Mouse (Mus musculus): ENCODE measurements around the gene Msi2.

Msi2 gene

GRCm38 (mm10) chr11:88634627-88635026 lies 83.7 kb downstream of the Msi2 start:
- DNase-seq: no peak

GRCm38 (mm10) chr11:88631932-88632230 lies 86.4 kb downstream of the Msi2 start:
- no peak for DNase-seq

DNA sequence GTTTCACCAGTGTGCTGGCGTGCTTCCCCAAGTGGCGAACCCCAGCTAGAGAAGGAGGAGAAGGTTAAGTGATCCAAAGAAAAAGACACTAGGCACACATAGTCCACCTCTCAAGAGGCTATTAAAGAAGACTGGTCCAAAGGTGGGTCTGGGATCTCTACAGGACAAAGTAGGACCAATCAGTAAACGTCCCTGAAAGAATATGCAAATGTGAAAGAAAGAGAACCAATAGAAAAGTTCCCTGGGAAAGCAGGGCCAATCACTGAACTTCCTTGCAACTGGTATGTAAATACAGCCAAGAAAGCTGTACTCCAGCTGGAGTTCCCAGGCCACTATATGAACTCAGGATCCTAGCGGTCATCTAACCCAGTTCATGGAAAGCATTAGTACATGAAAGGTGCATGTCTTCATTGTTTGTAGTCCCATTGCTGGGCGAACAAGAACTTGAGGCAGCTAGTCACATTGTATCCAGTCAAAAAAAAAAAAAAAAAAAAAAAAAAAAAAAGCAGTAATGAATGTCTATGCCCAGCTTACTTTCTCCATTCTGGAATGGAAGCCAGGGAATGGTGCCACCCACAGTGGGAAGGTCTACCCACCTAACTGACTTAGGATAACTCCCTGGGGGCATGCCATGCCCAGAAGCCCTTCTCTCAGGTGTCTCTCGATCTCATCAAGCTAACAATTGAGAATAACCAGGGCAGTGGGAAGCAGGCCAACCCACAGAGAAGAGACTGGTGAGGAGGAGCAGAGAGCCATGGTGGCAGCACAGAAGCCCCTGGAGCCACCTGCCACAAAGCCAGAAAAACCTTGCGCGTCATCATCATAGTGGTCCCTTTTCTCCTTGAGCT lies 87.0 kb downstream of the Msi2 start:
- DNase-seq: peak in 1 of 2 experiments; percentile 46

GRCm38 (mm10) chr11:88629619-88630018 lies 88.7 kb downstream of the Msi2 start:
- no peak for DNase-seq

- no peak for DNase-seq
Measured at GRCm38 (mm10) chr11:88629165-88629564, 89.1 kb downstream of the Msi2 start.

GRCm38 (mm10) chr11:88628676-88629075 lies 89.6 kb downstream of the Msi2 start:
- no peak for DNase-seq

DNA sequence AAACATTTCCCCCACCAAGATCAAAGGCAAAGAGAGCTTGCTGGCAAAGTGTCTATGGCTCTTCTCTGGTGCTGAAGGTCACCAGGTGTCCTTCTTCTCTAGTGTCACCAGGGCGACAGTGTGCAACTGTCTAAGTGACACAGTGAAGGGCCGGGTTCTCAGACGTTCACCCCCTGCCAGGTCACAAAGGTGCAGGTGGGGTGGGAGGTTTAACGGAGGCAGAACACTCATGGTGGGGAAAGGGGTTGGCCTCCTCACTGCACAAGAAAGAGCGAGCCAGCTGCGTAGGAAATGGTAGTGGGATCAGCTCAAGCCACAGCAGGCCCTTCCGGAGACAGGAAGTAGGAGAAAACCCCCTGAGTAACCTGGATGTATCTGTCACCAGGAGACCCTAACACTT lies 91.0 kb downstream of the Msi2 start:
- no peak for DNase-seq

DNA sequence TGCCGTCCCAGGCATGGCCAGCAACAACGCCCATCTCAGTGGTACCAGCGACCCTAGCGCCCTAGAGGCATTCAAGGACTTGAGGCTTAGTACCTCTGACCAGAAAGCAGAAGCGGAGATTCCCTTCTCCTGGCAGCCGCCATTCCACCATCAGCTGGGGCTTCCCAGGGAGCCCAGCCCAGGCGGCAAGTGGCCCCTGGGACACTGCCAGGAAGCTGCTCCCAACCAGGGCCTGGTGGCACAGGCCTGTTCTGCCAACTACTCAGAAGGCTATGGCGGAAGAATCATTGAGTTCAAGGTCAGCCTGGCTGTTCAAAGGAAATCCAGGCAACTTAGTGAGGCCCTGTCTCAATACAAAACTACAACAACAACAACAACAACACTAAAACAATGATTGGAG lies 91.7 kb downstream of the Msi2 start:
- peak; percentile 68 to 80 for DNase-seq

DNA sequence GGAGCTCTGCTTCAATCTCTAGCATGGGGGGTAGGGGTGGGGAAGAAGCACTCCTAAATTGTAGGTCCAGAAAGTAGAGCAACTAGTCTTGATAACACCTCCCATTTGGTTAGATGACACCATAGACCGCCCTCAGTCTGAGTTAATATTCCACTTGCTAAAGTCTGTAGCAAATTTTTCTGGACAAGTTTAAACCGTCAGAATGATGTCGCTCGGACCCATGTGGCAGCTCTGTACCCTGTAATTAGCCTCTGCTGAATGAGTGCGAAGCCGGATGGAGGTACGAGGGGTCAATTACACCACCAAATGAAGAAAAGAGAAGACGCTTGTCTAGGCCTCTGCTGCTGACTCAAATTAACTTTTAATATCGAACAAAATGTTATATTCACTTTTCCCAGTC lies 92.3 kb downstream of the Msi2 start:
- DNase-seq: no peak

GRCm38 (mm10) chr11:88625063-88625462 lies 93.2 kb downstream of the Msi2 start:
- DNase-seq: no peak

- no peak for DNase-seq
Measured at GRCm38 (mm10) chr11:88624627-88625026, 93.7 kb downstream of the Msi2 start.

DNA sequence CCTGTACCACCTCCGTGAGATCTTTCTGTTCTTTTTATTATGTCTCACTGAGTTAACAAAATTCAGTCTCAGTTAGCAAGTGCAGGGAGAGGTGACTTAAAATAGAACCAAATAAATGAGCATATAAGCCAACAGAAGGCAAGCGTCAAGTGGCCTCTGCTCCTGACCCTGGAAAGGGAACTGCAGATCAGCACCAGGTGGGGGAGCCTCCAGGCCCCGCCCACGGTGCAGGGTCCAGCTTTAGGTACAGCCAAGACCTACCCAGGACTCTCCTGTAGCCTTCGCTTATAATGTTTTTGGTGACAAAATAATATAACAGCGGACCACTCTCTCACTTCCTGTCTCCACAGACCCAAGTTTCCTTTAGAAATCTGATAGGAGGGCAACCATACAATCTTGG lies 94.6 kb downstream of the Msi2 start:
- DNase-seq: peak; percentile 81 to 82

GRCm38 (mm10) chr11:88622496-88622895 lies 95.8 kb downstream of the Msi2 start:
- no peak for DNase-seq

- no peak for DNase-seq
Measured at GRCm38 (mm10) chr11:88621789-88622188, 96.5 kb downstream of the Msi2 start.

DNA sequence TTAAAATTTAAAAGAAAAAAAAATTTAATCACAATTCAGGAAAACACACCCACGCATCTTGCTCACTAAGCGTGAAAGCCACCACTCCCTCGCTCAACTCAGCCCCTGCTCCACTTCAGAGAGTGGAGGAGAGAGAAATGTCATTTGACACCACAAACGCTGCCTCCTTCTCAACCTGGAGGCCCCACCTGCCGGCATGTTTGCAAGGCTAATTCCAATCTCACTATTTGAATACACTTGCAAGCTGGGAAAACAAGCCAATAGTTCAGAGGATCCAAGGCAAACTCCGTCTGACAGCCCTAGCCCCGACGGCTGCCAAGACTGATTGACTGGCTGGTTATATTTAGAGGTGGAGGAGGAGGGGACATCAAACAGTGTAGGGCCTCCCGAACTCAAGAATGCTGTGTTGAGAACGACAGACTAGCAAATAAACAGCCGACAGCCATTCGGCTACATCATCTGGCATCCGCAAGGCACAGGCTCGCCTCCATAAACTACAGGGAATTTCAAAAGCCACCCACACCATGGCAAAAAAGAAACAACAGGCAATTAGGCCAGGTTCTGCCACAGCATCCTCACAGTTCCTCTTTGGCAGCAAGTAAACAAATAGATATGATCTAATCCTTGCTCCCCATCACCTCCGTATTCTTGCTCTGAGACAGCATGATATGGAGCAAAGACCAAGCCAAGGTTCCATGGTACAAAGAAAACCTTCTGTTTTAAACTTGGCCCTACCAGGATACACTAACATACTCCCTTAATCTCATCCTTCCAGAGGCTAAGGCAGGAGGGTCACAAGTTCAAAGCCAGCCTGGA lies 97.9 kb downstream of the Msi2 start:
- peak; percentile 66 to 78 for DNase-seq

DNA sequence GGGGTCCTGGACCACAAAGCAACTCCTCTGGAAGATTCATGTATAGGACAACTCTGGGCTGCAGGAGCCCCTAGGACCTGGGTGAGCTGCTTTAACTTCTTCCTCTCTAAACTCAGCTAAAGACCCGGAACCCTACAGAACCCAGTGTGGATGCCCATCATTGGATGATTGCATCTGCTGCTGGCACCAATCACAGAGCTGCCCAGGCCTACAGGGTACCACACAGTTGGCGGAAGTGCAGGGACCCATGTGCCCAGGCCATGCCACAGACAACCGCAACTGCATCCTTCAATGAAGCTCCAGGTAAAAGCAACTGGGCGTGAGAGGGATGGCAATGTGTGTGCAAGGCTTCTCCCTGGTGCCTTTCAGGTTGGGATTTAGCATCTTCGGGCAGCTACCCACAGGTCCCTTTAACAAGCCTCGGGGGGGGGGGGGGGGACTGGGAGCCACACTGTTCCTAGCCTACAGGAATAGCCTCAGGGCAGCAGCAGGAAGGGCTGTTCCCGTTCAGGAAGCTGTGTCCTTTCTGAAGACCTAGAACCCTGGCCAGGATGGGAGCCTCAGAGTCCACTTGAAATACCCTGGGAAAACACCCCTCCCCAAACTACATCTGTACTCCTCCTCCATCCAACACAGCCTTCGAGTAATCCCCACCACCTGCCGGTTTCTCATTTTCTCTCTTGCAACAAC lies 98.7 kb downstream of the Msi2 start:
- peak; percentile 42 to 68 for DNase-seq

DNA sequence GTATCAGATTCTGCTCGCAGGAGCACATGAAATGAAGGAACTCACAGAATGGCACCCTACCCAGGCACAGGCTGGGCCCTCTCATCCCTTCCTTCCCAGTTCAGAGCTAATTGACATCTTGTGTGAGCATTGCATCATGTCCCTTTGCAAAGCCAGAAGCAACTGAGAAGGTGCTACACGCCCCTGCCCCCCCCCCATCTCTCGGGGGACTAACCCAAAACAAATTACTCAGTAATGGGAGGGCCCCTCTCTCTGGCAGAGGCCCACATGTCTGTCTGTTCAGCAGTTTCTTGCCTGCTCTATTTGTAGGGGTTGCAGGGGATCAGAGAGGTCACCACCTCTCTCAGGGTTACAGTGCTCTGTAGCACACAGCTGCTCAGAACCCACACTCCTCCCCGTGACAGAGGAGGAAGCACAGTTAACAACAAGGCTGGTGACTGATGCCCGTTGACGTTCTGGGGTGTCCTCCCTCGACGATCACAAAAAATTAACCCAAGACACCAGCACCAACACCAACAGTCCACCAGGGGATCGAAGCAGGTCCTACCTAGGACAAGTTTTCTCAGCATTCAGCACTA lies 99.5 kb downstream of the Msi2 start:
- DNase-seq: peak; percentile 73 to 79

GRCm38 (mm10) chr11:88618005-88618501 lies 100.3 kb downstream of the Msi2 start:
- peak; percentile 65 to 85 for DNase-seq

DNA sequence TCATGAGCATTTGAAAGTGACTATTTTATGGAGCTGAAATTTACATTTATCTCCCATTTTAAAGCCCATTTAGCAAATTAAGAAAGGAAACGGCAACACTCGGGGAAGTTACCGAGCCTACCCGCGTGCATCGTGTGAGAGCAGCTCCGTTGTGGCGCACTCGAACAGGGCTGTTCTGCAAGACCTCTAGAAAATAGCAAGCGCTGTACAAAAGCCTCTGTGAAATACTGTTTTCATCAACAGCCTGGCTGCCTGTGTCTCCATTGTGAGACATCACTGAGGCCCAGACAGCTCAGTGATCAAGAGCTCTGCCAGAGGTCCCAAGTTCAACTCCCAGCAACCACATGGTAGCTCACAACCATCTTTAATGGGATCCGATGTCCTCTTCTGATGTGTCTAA lies 100.9 kb downstream of the Msi2 start:
- peak in 1 of 2 experiments; percentile 36 for DNase-seq

DNA sequence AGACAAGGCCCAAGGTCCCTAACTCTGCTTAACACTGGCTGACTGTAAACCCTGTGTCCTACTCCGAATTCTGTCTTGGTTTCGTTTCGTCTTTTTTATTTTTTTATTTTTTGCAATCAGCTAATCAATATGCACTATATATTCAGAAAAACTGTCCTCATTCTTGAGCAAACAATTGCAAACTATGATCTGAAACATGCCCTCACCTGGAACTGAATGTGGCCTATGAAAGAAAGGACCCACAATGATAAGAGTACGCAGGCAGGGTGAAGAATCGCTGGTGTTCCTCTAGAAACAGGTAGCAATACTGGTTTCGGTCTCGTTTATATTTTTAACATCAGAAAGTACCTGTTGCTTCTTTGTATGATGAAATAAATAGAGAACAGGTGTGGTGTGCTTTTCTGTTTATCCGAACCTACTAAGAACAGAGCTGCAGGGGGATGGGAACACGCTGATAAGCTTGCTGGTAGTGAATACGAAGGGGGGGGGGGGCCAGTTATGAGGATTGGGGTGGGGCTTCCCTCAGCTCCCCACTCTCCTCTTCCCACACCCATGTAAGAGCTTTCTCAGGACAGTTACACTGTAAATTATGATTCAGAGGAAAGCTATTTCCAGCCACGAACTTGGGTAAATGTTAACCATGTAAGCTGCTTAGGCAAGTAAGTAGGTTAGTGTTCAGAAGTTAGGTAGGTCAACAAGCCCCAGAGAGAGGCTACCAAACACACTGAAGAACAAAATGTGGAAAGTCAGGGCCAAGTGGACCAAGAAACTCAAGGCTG lies 103.6 kb downstream of the Msi2 start:
- DNase-seq: peak; percentile 34 to 78

DNA sequence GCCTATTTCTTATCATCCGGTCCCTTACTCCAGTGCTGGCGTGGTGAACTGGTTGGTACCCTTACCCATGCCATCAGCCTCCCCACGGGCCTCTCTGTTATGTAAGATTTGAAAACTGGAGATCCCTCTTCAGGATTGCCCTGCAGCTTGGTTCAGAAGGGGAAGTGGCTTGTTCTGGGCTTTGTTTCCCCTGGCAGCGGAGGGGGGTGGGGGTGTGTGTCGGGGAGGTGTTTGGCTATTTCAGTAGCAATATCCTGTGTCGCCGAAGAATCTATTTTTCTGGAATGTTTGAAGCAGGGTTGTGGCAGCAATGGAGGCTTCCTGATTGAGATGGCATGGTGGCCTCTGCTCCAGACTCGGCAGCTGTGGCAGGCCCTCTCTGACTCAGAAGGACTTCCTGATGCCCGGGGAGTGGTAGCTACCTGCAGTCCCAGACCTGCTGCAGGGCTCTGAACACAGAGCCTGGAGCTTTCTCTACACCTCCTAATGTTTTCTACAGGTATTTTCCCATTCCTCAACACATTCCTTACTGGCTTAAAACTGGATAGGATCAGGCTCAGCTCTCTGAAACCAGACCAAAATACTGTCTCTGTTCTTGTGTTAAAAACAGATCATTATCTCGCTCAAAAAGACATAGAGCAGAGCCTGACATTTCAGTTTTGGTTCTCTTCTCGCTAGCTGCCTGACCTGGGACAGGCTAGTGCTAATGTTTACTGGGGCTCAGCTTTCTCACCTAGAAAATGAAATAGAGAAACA lies 104.4 kb downstream of the Msi2 start:
- peak; percentile 42 to 69 for DNase-seq

All from kidney, postnatal 36 days (tissue).